Mouse (Mus musculus) liver, postnatal 0 days (tissue): ENCODE results near the gene Ugt1a5.

ENCODE experiments used
- CTCF ChIP-seq: sonication (generic); IDR thresholded peaks from 2 replicates; pipeline ENCODE4 v1.5.1; 2016; ENCODE audit warnings: antibody characterized with exemption, low read depth
- EP300 ChIP-seq: IDR thresholded peaks from 2 replicates; pipeline ENCODE4 v1.6.1; 2016; ENCODE audit warnings: antibody characterized with exemption, low read depth, mild to moderate bottlenecking

DNA sequence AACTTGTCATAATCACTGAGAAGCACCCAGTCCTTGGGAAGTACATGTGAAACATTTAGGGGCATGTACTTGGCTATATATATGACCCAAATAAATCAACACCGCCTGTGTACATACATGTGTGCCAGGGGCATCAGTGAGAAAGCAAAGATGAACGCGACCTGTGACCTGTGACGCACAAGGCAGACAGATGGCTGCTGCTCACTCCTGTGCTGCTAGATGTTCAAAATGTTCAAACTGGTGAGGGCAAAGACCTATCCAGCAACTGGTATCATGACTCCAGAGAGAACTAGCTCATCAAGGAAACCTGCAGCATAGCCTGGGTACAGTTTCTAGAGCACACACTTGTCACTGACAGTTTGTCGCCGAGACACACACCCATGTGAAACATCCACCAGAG is 101.7 kb downstream of the Ugt1a5 start:
- TF ChIP-seq CTCF (no peak), EP300 (no peak)
